Mouse (Mus musculus) left cerebral cortex, postnatal 4 days (tissue): ENCODE measurements around the gene Rmnd5b. TPM values are rescaled to one million over a fixed set of nuclear protein-coding genes. Genes with fewer than 3 reads are reported as not detected.
A peak's percentile ranks its signal among the peaks of the same experiment; 100 is the strongest.
"Not testable (repeated sequence)": the region's sequence is repeated elsewhere in the genome, so short reads cannot be mapped to it uniquely, and the experiment has no call there.

Experiments
- DNase-seq: peaks from one replicate; pipeline ENCODE4 v3.0.0-alpha.2; 2022
- intact Hi-C: fragments of 180-260 bp; cut with DNase I; formaldehyde crosslinking; loops from one replicate; pipeline ENCODE4 v1.15.1; 2025
- total RNA-seq, 2 experiments: library from RNA; stranded (reverse); gene quantifications; 2 replicates each; pipeline ENCODE4 v1.2.3; 2021

Gene Rmnd5b
- 10 to 100 TPM; 41.4 to 47.5 TPM for total RNA-seq

DNA sequence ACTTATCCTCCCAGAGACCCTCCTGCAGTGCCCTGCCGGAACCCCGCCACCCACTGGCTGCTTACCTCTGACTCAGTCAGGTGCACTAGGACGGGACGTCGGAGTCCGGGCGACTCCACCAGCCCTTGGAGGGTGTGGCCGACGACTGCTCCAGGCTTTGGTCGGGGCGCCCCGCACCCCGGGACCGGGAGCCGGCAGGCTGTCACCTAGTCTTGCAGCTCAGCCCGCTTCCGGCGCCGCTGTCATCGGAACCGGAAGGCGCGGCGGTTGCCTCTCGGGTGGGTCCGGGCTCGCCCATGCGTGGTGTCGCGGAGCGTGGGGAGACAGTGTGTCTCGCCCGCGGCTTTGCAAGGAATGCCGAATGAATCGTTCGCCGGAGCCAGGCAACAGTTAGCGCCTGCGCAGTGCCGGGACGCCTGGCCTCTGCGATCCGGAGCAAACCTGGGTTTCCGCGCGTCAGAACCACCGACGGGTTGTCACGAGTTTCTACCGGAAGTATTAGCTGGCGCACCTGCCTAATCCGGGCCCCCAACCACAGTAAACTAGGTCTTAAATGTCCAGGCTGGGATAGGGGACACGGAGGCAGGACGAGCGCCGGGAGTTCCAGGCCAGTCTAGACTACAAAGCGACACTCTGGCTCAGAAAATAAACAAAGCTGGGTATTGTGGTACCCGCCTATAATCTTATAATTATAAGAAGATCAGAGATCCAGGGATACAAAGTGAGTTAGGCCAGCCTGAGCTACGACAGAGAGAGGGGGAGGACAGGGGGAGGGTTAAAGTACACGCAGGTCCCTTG is at the start of gene Rmnd5b:
Gene Rmnd5b (minus strand): TSS at position 372 of the 798 bp plus-strand sequence.
- intact Hi-C loops, result no loop called here

DNA sequence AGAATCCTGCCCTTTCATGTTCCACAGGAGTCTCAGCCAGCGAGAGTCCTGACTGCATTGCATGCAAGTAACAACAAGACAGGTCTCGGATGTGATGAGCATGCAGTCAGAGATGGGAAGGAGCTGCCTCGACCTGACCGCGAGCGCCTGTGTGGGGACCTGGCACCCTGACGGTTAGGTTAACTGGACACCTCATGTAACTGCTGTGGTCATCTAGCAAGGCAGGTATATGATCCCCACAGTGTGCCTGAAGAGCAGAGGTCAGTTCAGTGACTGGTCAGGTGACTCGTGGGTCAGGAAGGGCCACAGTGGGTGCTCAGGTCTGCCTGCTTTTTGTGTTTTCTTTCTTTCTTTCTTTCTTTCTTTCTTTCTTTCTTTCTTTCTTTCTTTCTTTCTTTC is 46.3 kb upstream of the Rmnd5b start:
- intact Hi-C loops, result loop anchor here (5.0 kb wide), 1 partner anchor 65 kb away; the partner anchor contains the start of gene Nhp2
- no peak for DNase-seq

More for the DNA sequence above, at the start of gene Rmnd5b:
- peak; percentile 88 for DNase-seq

DNA sequence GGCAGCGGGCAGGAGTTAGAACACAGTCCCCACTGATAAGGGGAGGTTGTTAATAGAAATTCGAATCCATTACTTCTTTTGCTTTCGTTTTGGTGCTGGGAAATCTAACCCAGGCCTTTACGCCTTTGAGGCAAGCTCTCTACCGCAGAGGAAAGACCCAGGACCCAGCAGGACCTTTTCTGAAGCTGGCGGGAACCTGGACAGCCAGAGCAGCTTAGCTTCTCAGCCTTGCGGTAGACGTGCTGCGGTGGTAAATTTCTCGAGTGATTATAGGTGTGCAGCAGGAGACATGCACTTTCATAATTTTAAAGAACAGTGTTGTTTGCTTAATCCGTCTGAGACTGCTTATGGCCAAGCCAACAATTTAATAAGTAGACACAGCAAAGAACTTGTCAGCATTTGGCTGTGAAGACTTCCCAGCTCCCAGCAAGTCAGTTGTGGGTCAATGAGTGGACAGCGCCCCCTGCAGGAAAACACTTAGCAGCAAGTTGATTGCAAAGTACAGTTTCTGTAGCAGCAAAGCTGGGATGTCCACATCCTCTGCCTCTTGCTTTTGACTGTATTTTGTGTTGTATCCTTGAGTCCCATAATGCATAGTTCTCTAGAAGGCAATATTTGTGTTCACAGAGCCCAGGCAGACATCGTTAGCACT is 45.8 kb upstream of the Rmnd5b start:
- peak; percentile 92 for DNase-seq
- intact Hi-C loops, result loop anchor here (5.0 kb wide), 1 partner anchor 64 kb away; the partner anchor contains the start of gene Nhp2

DNA sequence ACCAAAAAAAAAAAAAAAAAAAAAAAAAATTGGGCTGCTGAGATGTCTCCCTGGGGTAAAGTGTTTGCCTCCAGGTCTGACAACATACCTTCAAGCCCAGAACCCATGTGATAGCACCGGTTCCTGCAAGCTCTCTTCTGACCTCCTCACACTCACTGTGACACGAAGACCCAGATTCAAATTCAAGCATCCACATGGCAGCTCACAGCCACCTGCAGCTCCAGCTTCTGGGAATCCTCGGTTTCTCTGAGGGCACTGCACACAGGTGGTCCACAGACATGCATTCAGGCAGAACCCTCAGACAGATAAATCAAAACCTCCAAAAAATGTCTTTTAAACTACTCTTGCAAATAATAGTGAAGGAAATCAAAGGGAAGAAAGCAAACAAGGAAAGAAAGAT is 43.8 kb upstream of the Rmnd5b start:
- intact Hi-C loops, result no loop called here
- no peak for DNase-seq

DNA sequence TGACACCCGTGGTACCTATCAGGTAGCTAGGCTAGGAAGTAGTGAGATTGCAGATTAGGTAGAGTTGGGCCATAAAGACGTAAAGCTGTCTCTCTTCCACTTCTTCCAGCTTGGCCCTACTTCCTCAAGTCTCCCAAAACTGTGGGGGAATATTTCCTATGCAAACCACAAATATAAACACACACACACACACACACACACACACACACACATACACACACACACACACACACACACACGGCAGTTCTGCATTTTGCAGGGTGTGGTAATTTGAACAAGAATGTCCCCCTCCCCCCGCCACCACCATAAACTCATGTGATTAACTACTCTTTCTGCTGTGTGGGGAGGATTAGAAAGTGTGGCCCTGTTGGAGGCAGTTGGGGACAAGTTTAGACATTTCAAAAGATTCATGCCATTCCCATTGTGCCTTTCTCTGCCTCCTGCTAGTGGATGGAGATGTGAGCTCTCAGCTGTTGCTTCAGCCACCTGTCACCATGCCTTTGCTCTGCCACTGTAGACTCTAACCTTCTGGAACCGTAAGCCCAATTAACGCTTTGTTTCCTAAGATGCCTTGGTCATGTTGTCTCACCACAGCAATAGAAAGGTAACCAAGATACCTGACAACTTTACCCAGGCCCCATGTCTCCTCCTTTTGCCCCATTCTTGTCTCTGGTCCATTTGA is 42.2 kb upstream of the Rmnd5b start:
- intact Hi-C loops, result no loop called here

DNA sequence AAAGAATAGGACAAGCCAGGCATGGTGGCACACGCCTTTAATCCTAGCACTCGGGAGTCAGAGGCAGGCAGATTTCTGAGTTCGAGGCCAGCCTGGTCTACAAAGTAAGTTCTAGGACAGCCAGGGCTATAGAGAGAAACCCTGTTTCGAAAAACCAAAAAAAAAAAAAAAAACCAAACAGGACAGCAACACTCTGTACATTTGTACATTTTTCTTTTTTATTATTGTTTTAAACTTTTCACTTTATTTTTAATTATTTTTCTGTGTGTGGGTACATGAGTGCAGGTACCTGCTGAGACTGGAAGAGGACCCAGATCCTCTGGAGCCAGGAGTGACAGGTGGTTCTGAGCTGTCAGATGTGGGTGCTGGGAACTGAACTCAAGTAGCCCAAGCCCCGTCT is 39.7 kb upstream of the Rmnd5b start:
- intact Hi-C loops, result no loop called here
- no peak for DNase-seq

More for the DNA sequence above, 42.2 kb upstream of the Rmnd5b start:
- DNase-seq, result no peak

DNA sequence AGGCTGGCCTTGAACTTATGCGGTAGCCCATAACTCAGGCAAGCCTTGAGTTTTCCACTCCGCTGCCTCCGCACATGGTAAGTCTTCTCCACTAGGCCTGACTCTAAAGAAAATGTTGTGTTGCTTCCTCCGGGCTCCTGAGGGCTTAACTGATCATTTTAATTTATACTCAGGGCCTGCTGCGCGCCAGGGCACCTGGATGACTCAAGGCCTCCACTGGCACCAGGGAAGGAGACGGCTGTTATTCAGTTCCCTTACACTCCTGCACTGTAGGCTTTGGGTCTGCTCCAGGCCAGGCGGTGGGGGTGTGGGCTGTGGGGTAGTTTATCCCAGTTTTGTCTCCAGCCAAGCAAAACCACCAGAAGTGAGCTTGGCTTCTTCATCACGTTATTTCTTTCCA is 37.6 kb upstream of the Rmnd5b start:
- no peak for DNase-seq
- intact Hi-C loops, result no loop called here

DNA sequence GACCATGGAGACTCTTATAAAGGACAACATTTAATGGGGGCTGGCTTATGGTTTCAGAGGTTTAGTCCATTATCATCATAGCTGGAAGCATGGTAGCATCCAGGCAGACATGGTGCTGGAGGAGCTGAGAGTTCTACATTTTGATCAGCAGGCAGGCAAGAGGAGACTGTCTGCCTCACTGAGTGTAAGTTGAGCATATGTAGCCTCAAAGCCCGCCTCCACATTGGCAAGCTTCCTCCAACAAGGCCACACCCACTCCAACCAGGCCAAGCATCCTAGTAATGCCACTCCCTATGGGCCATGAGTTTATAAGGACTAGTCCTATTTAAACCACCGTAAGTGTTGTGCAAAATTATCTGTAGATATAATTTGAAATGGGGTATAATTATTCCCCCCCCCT is 35.7 kb upstream of the Rmnd5b start:
- DNase-seq, result no peak
- intact Hi-C loops, result no loop called here

DNA sequence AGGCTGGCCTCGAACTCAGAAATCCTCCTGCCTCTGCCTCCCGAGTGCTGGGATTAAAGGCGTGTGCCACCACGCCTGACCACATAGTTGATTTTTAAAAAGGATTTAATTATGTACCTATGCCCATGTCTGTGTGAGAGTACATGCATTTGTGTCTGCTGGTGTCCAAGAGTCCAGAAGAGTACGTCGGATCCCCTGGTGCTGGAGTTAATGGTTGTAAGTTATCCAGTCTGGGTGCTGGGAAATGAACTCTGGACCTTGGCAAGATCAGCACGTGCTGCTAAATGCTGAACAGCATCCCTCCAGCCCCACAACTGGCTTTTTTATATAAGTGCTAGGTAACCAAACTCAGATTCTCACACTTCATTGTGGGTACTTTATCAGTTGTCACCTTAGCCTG is 35.1 kb upstream of the Rmnd5b start:
- DNase-seq, result no peak
- intact Hi-C loops, result no loop called here

DNA sequence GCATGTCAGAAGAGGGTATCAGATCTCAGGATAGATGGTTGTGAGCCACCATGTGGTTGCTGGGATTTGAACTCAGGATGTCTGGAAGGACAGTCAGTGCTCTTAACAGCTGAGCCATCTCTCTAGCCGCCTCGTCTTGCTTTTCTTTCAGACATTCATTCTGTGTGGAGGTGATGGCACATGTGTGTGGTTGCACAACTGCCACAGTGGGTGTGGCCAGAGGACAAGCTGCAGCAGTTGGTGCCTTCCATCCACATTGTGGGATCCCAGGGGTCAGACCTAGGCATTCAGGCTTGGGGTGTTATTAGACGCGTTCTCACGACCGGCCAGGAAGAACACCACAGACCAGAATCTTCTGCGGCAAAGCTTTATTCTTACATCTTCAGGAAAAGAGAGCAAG is 29.1 kb upstream of the Rmnd5b start:
- DNase-seq, intact Hi-C loops: not testable (repeated sequence)

DNA sequence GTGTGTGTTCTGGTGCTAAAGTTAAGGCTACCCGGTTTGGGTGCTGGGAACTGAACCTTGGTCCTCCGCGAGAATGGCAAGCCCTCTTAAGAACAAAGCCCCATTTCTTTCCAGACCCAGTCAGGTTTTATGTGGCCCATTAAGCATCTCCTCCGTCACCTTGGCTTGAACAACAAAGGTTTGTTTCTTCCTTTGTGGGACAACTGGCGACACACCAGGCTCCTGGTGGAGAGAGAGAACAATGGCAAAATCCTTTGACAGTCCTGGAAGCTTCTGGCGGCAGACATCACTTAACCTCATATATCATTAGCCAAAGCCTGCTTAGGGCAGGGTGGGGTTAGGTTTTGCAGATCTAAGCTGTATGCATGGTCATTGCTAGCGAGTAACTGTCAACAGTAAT is 26.9 kb upstream of the Rmnd5b start:
- no peak for DNase-seq
- intact Hi-C loops, result no loop called here

DNA sequence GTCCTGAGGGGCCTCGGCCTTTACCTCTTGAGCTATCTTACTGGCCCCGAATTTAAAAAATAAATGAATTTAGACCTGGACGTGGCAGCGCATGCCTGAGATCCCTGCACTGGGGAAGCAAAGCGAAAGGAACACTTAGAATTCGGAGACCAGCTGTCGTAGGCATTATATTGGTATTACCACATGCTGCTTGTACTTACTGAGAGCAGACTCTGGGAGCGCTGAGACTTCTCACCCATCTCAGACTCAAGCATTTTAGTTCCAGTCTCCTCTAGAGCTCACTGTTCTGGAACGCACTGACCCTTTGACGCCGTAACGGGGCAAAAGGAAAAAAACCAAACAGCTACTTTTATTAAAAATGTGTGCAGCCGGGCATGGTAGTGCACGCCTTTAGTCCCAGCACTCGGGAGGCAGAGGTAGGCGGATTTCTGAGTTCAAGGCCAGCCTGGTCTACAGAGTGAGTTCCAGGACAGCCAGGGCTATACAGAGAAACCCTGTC is 26.2 kb upstream of the Rmnd5b start:
- intact Hi-C loops, result no loop called here
- no peak for DNase-seq

DNA sequence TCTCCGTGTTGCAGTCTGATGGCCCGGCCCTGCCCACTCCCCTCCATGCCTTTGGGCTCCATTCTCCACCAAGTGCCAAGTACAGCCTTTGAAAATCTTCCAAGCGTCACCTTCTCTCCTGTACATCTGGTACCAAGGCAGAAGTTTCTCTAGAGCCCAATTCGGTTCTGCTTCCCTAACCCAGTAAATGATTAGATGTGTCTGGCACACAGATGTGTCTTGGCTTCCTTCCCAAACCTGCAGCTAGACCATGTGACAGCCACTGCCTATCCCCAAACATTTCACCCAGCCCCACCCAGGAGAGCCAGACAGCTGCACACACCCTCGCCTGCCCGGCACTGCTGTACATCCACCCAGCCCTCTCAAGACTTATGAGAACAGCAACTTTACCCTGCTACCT is 23.0 kb upstream of the Rmnd5b start:
- no peak for DNase-seq
- intact Hi-C loops, result no loop called here

DNA sequence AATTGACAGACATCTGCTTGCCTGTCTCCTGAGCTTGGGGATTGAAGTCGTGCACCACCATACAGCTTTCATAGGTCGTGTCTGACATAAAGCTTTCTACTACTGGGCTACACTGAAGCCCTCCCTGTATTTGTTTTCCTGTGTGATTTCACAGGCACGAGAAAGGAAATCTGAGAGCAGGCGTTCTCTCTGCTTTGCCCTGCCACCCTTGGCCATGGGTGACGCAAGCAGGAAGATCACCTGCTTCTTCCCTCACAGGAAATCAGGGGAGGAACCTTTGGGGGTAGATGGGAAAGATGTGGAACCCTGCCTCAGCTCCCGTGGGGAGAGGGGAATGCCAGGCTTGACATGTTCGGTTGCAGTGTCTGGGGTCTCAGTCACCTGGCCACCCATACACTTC is 22.6 kb upstream of the Rmnd5b start:
- DNase-seq, result no peak
- intact Hi-C loops, result no loop called here

DNA sequence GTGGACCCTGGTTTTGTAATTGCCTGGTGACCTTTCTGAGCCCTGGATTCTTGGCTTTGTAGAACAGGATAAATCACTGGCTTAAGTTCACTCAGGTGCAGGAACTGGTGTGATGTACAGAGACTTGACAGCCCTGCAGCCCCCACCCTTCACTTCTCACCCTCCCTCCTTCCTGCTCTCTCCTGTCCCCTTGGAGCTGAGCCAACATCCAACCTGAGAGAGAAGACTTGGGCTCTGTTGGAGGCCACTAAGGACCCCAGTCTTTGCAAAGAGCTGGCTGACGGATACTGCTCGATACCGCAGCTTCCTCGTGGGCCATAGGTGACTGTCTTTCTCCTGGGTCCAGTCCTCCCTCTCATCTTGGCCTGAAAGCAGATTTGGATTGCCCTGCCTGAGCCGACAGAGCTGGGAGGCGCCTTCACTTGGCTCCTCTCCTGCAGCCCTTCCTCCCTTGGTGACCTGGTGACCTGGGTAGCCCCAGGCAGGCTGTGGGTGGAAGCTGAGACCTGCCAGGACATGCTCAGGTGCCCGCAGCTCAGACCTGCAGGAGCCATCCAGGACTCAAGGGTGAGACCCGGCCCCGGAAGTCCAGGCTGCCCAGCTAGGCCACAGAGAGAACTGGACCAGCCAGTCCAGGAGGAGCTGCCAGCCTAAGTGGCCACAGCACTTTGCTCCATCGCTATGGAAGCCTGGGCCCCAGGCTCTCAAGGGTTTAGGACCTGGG is 21.3 kb upstream of the Rmnd5b start:
- DNase-seq, result no peak
- intact Hi-C loops, result no loop called here

DNA sequence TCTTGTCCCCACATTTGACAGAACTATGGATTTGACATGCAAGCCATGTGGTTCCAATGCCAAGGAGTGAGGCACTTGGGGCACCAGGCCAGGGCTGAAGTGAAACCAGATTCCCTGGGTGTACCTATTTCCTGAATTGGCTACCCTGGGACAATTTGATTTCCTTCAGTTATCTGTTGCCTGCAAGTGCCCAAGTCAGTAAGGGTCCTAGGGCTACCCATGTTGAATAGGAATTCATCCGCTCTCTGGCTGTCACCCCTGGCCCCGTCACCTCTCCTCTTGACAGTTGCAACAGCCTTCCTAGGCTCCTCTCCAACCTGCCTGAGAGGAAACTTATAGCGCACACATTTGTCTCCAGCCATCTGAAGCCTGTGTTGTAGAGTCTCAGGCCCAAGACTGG is 19.2 kb upstream of the Rmnd5b start:
- intact Hi-C loops, result loop anchor here (5.0 kb wide), 1 partner anchor 32 kb away; the partner anchor contains the start of gene 0610009B22Rik

DNA sequence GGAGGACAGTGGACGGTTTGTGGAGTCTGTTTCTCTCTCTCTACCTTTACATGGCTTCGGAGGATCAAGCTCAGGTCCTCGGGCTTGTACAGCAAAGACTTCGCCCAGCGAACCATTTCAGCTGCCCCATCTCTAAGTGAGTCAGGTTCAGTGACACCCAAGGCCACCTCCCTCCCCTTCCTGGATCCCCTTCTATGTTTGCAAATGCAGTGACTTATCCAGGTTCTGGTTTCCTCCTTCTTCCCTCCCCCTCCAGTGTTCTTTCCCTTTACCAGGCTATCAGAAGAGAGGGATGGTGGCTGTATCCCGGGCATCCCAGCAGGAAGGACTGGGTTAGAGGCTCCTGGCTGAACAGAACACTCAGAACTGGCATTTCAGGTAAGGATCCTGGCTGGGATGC is 18.0 kb upstream of the Rmnd5b start:
- DNase-seq, result no peak
- intact Hi-C loops, result loop anchor here (5.0 kb wide), 1 partner anchor 34 kb away; the partner anchor contains the start of gene 0610009B22Rik

More for the DNA sequence above, 19.2 kb upstream of the Rmnd5b start:
- no peak for DNase-seq

DNA sequence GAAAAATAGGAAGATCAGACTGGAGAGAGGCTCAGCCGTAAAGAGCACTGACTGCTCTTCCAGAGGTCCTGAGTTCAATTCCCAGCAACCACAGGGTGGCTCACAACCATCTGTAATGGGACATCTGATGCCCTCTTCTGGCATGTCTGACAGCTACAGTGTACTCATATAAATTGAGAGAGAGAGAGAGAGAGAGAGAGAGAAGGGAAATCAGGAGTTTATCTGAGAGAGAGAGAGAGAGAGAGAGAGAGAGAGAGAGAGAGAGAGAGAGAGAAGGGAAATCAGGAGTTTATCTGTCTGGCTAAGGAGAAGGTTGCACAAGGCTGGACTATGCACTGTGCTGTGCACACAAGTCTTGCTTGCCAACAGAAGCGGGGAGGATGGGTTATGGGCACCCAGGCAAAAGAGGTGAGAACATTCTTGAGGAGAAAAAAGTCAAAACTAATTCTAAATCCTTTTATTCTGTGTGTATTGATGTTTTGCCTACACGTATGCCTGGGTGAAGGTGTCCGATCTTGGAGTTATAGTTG is 17.3 kb upstream of the Rmnd5b start:
- intact Hi-C loops, result loop anchor here (5.0 kb wide), 1 partner anchor 34 kb away; the partner anchor contains the start of gene 0610009B22Rik
- no peak for DNase-seq

DNA sequence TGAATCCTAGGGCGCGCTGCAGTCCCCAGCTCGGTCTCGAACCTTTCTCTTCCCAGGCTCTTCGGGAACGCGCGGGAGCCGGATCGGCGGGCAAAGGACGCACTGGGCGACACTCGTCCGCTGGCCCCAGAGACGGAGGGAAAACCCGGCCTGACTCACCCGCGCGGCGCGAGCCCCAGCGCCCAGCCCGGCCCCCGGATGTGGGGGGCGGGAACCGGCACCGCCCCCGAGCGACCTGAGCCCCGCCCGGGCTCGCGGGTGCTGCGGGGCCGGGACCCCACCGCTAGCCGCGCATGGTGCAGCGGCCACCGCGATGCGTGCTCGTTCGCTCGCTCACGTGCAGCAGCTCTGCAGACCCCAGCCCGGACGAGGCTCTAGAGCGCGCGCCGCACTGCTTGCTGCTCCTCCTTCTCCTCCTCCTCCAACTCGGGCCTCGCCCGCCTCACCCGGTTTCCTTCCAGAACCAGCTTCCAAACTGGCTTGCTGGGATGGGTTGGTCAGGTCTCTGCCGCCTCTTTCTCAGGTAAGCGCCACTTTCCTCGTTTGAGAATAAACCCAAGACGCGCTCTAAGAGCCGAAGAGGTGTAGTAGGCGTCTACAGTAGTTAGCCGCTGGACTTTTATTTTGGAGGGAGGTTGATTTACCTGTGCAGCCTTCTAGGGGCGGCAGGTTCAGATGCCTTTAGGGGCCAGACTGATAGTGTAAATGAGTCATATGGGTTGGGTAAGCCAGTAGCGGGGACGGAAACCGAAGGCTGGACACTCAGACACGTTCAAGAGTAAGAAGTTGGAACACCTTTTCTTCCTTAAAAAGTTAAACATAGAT is 15.2 kb upstream of the Rmnd5b start, which contains the start of the genes N4bp3 and D930048N14Rik:
Gene N4bp3 (minus strand): TSS at position 152 of the 825 bp plus-strand sequence.
Gene D930048N14Rik (plus strand): TSS at position 264 of the 825 bp plus-strand sequence.
- intact Hi-C loops, result loop anchor here (5.0 kb wide), 1 partner anchor 36 kb away; the partner anchor contains the start of gene 0610009B22Rik

More for the DNA sequence above, 15.2 kb upstream of the Rmnd5b start, which contains the start of the genes N4bp3 and D930048N14Rik:
- DNase-seq, result peak; percentile 61
